Mouse (Mus musculus) kidney, postnatal 0 days (tissue): ENCODE results near the gene Pik3r1. TPM values are rescaled to one million over a fixed set of nuclear protein-coding genes. Genes with fewer than 3 reads are reported as not detected.

Experiments used
- ATAC-seq: fragments of 200-750 bp; cut with Nextera tagmentation; replicated peaks from 2 replicates; pipeline ENCODE4 v1.8.0; 2017; ENCODE audit warnings: low read depth, moderate number of reproducible peaks, moderate TSS enrichment, moderate library complexity; ENCODE audit not compliant: low FRiP score
- DNase-seq: peaks from one replicate; pipeline ENCODE4 v3.0.0-alpha.2; 2016; ENCODE audit warnings: low spot score
- H3K27ac ChIP-seq: fragments of 300-500 bp; sonication (generic); 2 replicates; pipeline ENCODE4 v1.5.1; 2014; ENCODE audit warnings: mild to moderate bottlenecking
- H3K27me3 ChIP-seq: fragments of 300-500 bp; sonication (generic); 2 replicates; pipeline ENCODE4 v1.6.1; 2014; ENCODE audit warnings: low read length, mixed read lengths; ENCODE audit not compliant: insufficient read depth
- H3K36me3 ChIP-seq: fragments of 300-500 bp; sonication (generic); 2 replicates; pipeline ENCODE4 v1.6.1; 2014; ENCODE audit warnings: low read length, mixed read lengths; ENCODE audit not compliant: insufficient read depth
- H3K4me1 ChIP-seq: fragments of 300-500 bp; sonication (generic); replicated peaks from 2 replicates; pipeline ENCODE4 v1.6.1; 2014; ENCODE audit warnings: antibody characterized with exemption, low read length, mixed read lengths; ENCODE audit not compliant: insufficient read depth
- H3K4me2 ChIP-seq: fragments of 300-500 bp; sonication (generic); 2 replicates; pipeline ENCODE4 v1.6.1; 2014; ENCODE audit warnings: mild to moderate bottlenecking, low read length, moderate library complexity, mixed read lengths
- H3K4me3 ChIP-seq: fragments of 300-500 bp; sonication (generic); replicated peaks from 2 replicates; pipeline ENCODE4 v1.5.1; 2014; ENCODE audit warnings: low read depth, low read length
- H3K9ac ChIP-seq: fragments of 300-500 bp; sonication (generic); 2 replicates; pipeline ENCODE4 v1.6.1; 2014; ENCODE audit warnings: low read depth, low read length
- H3K9me3 ChIP-seq: fragments of 300-500 bp; sonication (generic); replicated peaks from 2 replicates; pipeline ENCODE4 v1.6.1; 2016; ENCODE audit warnings: low read length, inconsistent platforms, mixed read lengths
- CTCF ChIP-seq: IDR thresholded peaks from 2 replicates; pipeline ENCODE4 v1.5.1; 2016; ENCODE audit warnings: antibody characterized with exemption, low read depth, mild to moderate bottlenecking, moderate library complexity
- WGBS: fragments of 180-500 bp; shearing (Covaris S2); extraction: QIAGEN DNeasy Blood & Tissue Kit; methylation state at CpG from one replicate; pipeline ENCODE4 v1.1.7; 2014; 5-methylcytosine and 5-hydroxymethylcytosine counted together
- polyA plus RNA-seq: library from polyadenylated mRNA; unstranded; fragments of >200 nt; fragmentation: Nextera tagmentation; extraction: Ambion mirVana; gene quantifications from 2 replicates; pipeline ENCODE4 v1.2.1, GENCODE M21; 2015

Pik3r1 gene
- polyA plus RNA-seq, 1 experiment from 2014 or later, result 30.3 TPM

- peak; percentile 77 for TF ChIP-seq CTCF
- DNase-seq, result peak; percentile 79
- H3K9me3 ChIP-seq, result no peaks in the 10 kb centered on the region
- WGBS, result 56% methylated on average over 8 of the region's 8 CpGs
- peaks cover 16% of the 10 kb centered on the region for H3K4me1 ChIP-seq
- H3K9ac ChIP-seq, result no peak overlapping the region
- no peaks in the 10 kb centered on the region for H3K27me3 ChIP-seq
- no peak overlapping the region for H3K27ac ChIP-seq
- H3K4me2 ChIP-seq, result no peak overlapping the region
- no peak overlapping the region for H3K4me3 ChIP-seq
- H3K36me3 ChIP-seq, result no peaks in the 10 kb centered on the region
- ATAC-seq, result no peak
Measured at GRCm38 (mm10) chr13:101735364-101736120, 32.5 kb downstream of the Pik3r1 start.

DNA sequence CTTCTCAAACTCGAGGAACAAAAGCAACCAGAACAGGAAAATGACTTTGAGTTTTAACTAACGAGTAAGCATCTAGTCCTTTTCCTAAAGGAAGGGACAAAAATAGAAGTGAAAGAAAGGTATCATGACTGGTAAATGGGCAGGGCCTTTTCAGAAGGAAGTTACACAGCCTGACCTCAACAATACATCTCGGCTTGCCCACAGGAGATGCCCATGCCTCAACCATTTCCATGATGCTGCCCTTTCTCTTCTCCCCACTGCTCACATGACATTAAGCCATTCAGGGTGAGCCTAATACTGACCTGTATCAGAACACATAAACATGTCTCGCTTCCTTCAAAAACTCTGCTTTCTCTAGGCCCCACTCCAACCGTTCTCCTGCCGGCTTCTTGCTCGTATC lies 33.8 kb downstream of the Pik3r1 start:
- Histone ChIP-seq H3K27me3 (no peaks in the 10 kb centered on the region), H3K4me2 (no peak overlapping the region)
- ATAC-seq, result no peak

GRCm38 (mm10) chr13:101732675-101733074 lies 35.3 kb downstream of the Pik3r1 start:
- Histone ChIP-seq H3K27ac (0 out of 2 replicates have a peak overlapping the region, but pooled peaks have one; percentile 31), H3K9me3 (no peaks in the 10 kb centered on the region), H3K9ac (no peak overlapping the region), H3K27me3 (no peaks in the 10 kb centered on the region), H3K4me2 (no peak overlapping the region), H3K4me3 (no peak overlapping the region), H3K4me1 (peaks cover 8% of the 10 kb centered on the region), H3K36me3 (no peaks in the 10 kb centered on the region)
- ATAC-seq (no peak), DNase-seq (no peak)
- 71% methylated on average over 10 of the region's 10 CpGs for WGBS
- no peak for TF ChIP-seq CTCF

More for the DNA sequence above, 33.8 kb downstream of the Pik3r1 start:
- no peak for DNase-seq
- H3K4me3 ChIP-seq, result no peak overlapping the region
- 85% methylated on average over 7 of the region's 7 CpGs for WGBS
- no peak for TF ChIP-seq CTCF
- H3K4me1 ChIP-seq, result peaks cover 15% of the 10 kb centered on the region
- no peaks in the 10 kb centered on the region for H3K9me3 ChIP-seq
- H3K27ac ChIP-seq, result no peak overlapping the region
- H3K36me3 ChIP-seq, result no peaks in the 10 kb centered on the region
- H3K9ac ChIP-seq, result no peak overlapping the region

GRCm38 (mm10) chr13:101731777-101732176 lies 36.2 kb downstream of the Pik3r1 start:
- no peak overlapping the region for H3K4me2 ChIP-seq
- H3K9me3 ChIP-seq, result no peaks in the 10 kb centered on the region
- ATAC-seq (no peak), DNase-seq (no peak)
- no peaks in the 10 kb centered on the region for H3K27me3 ChIP-seq
- no peaks in the 10 kb centered on the region for H3K36me3 ChIP-seq
- 75% methylated on average over 7 of the region's 7 CpGs for WGBS
- no peak overlapping the region for H3K27ac ChIP-seq
- TF ChIP-seq CTCF, result no peak
- no peak overlapping the region for H3K9ac ChIP-seq
- H3K4me1 ChIP-seq, result peaks cover 6% of the 10 kb centered on the region
- no peak overlapping the region for H3K4me3 ChIP-seq

DNA sequence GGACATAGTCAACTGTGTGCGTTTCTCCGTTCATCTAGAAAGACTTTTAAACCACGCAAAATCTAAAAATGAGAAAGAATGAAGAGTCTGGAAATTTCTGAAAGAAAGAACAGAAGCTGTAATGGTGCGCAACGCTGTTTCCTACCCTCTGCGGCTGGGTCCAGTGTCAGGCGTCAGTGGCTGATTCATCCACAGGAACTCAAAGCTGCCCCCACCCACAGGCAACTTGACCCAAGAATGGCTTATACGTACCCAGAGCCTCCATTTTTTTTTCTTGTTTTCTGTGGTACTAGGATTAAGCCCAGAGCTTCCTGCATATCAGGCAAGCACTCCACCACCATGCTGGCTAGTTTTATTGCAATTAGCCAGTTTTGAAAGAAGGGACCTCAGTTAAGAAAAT lies 37.7 kb downstream of the Pik3r1 start:
- H3K4me3 ChIP-seq, result no peak overlapping the region
- DNase-seq (no peak), ATAC-seq (no peak)
- H3K4me2 ChIP-seq, result no peak overlapping the region
- peaks cover 6% of the 10 kb centered on the region for H3K4me1 ChIP-seq
- no peak for TF ChIP-seq CTCF
- 64% methylated on average over 8 of the region's 8 CpGs for WGBS
- H3K9me3 ChIP-seq, result no peaks in the 10 kb centered on the region
- no peak overlapping the region for H3K9ac ChIP-seq
- no peak overlapping the region for H3K27ac ChIP-seq
- no peaks in the 10 kb centered on the region for H3K27me3 ChIP-seq
- H3K36me3 ChIP-seq, result no peaks in the 10 kb centered on the region

GRCm38 (mm10) chr13:101729248-101730055 lies 38.6 kb downstream of the Pik3r1 start:
- no peaks in the 10 kb centered on the region for H3K9me3 ChIP-seq
- H3K4me3 ChIP-seq, result no peak overlapping the region
- DNase-seq (no peak), ATAC-seq (no peak)
- H3K4me1 ChIP-seq, result peaks cover 6% of the 10 kb centered on the region
- 66% methylated on average over 4 of the region's 4 CpGs for WGBS
- no peak for TF ChIP-seq CTCF
- no peaks in the 10 kb centered on the region for H3K36me3 ChIP-seq
- no peak overlapping the region; the same call in 1 of the 2 replicates for H3K27ac ChIP-seq
- H3K27me3 ChIP-seq, result no peaks in the 10 kb centered on the region
- H3K4me2 ChIP-seq, result no peak overlapping the region
- H3K9ac ChIP-seq, result no peak overlapping the region
